Mouse (Mus musculus) bone marrow macrophage, adult 2 months (primary cell): ENCODE results near the gene Pus1.

Source experiments
- CTCF ChIP-seq: IDR thresholded peaks from 2 replicates; pipeline ENCODE4 v1.5.1; 2012; ENCODE audit warnings: low read depth, mild to moderate bottlenecking, low read length, moderate library complexity
- POLR2A ChIP-seq: IDR thresholded peaks from 2 replicates; pipeline ENCODE4 v1.6.1; 2012; ENCODE audit warnings: mild to moderate bottlenecking, low read depth, low read length, borderline replicate concordance

GRCm38 (mm10) chr5:110802186-110802585, 21.7 kb upstream of the Pus1 start:
- TF ChIP-seq CTCF (no peak), POLR2A (no peak)
